In genomic region chr6:99314746-99315145, GRCm38 (mm10) we compare ENCODE assay signal across 12 mouse cellular contexts.
"Had no signal": no experiment of that assay in that cellular context is flagged by ENCODE, and none has a peak within 500 bp of the region (broad histone marks: within the 10 kb centered on the region; RNA-seq: fewer than 3 reads in every experiment).

No protein-coding gene starts in this region.

- H3K36me3 ChIP-seq: limb, embryonic 13.5 days; liver, embryonic 15.5 days; midbrain, embryonic 13.5 days had no signal

- H3K9me3 ChIP-seq: limb, embryonic 13.5 days; liver, embryonic 15.5 days; midbrain, embryonic 13.5 days had no signal

- DNase-seq: kidney, adult 9 months; kidney, postnatal 36 days; lung, adult 2 months; lung, postnatal 14 days; right cerebral cortex, postnatal 14 days; thymus, postnatal 36 days had no signal

- ATAC-seq: intestine, postnatal 0 days; midbrain, embryonic 13.5 days had no signal

- H3K27ac ChIP-seq: layer of hippocampus, adult 2 months; limb, embryonic 13.5 days; liver, embryonic 15.5 days; midbrain, embryonic 13.5 days had no signal

- H3K27me3 ChIP-seq: liver, embryonic 15.5 days; midbrain, embryonic 13.5 days had no signal

- H3K4me1 ChIP-seq: liver, embryonic 15.5 days had no signal

- H3K4me3 ChIP-seq: layer of hippocampus, adult 2 months; limb, embryonic 13.5 days; liver, embryonic 15.5 days; midbrain, embryonic 13.5 days had no signal

- H3K9ac ChIP-seq: limb, embryonic 13.5 days; liver, embryonic 15.5 days; midbrain, embryonic 13.5 days had no signal

- H3K4me2 ChIP-seq: limb, embryonic 13.5 days; liver, embryonic 11.5 days; liver, embryonic 15.5 days; midbrain, embryonic 13.5 days had no signal
